Mouse (Mus musculus): Measurements from ENCODE around the gene Sppl2b. TPM values are rescaled to one million over a fixed set of nuclear protein-coding genes. Genes with fewer than 3 reads are reported as not detected.
"Not testable (repeated sequence)": the region's sequence is repeated elsewhere in the genome, so short reads cannot be mapped to it uniquely, and the experiment has no call there.

Gene Sppl2b
- total RNA-seq, 2 experiments from 2014 or later: 24.0 to 28.1 TPM

DNA sequence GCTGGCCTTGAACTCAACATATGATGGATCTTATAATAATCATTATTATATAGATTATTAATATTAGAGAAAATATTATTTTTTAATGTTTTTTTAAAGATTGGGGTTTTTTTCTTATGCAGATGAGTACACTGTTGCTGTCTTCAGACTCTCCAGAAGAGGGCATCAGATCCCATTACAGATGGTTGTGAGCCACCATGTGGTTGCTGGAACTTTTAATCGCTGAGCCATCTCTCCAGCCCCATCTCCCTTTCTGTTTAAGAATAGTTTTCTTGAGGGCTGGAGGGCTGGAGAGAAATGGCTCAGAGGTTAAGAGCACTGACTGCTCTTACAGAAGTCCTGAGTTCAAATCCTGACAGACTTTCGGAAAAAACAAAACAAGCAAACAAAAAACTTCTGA is 33.1 kb upstream of the Sppl2b start:
- no peak for DNase-seq
- intact Hi-C loops (cut with DNase I; ENCODE audit: low total_unique reads): loop anchor here (2.0 kb wide), 1 partner anchor 55 kb away; no protein-coding TSS in a partner anchor

DNA sequence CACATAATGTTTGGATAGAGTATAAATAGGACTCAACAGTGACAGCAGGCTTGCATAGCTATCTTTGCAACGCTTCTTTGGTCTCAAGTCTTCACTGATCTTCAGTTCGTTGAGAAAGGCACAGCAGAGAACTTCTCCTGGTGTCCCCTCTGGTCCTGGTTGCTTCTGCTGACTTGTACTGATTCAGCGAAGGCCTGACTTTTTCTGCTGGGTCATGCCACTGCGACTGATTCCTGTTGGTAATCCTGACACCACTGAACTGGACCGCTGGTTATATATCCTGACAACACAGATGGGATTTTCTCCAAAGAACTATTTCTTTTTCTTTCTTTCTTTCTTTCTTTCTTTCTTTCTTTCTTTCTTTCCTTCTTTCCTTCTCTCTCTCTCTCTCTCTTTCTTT is 32.5 kb upstream of the Sppl2b start:
- DNase-seq: no peak
- intact Hi-C loops (cut with DNase I; ENCODE audit: low total_unique reads): loop anchor here (2.0 kb wide), 1 partner anchor 54 kb away; no protein-coding TSS in a partner anchor

DNA sequence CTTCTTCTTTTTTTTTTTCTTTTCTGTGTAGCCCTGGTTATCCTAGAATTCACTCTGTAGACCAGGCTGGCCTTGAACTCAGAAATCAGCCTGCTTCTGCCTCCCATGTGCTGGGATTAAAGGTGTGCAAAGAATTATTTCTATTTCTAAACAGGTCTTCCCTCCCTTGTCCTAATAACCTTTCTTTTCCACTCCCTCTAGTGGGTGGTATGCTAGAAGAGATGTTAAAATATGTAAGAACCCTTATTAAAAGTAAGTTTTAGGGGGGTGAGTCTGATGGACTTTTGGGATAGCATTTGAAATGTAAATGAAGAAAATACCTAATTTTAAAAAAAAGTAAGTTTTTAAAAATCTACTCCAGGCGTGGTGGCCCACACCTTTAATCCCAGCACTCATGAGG is 31.8 kb upstream of the Sppl2b start:
- DNase-seq: no peak
- intact Hi-C loops (cut with DNase I; ENCODE audit: low total_unique reads): loop anchor here (2.0 kb wide), 1 partner anchor 53 kb away; no protein-coding TSS in a partner anchor

DNA sequence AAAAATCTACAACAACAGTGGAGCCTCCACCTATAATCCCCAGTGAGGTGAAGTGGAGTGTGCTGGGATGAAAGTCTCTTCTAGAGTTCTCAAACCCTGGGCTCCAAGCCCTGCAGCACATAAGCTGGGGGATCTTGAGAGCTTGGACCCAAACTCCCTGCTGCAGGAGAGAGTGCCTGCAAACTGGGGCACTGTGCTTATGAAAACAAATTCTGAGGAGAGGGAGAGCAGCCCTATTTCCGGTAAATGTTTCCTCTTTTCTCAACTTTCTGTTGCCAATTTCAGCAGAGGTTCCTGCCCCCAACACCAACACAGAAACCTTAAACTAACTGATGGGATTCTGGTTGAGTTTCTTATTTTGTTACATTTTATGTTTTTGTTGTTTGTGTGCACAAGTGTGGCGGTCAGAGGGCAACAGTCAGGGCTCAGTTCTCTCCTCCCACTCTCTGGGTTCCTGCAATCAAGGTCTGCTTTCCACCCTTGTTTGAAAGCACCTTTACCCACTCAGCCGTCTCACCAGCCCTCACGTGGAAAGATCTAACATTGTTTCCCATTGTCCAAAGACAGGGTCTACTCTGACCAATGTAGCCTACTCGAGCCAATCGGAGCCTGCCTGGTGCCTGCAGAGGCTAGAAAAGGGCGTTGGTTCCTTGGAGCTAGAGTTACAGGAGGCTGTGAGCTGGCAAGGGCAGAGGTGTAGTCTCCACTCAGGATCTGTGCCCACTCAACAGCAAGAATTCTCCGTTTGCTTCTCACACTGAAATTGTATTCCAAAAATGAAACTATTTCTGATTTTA is 31.0 kb upstream of the Sppl2b start:
- no peak for DNase-seq
- intact Hi-C loops (cut with DNase I; ENCODE audit: low total_unique reads): loop anchor here (2.0 kb wide), 1 partner anchor 53 kb away; no protein-coding TSS in a partner anchor

DNA sequence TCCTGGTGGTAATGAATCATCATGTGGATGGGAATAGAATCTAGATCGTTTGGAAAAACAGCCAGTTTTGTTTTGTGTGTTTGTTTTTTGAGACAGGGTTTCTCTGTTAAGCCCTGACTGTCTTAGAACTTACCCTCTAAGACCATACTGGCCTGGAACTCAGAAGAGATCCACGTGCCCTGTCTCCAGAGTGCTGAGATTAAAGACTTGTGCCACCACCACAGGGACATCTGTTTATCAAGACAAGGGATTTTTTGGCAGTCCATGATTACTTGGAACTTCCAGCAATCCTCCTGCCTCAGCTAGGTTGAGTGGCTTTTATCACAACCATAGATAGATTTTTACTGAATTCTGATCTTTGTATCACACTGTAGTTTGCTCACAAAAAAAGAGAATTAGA is 30.2 kb upstream of the Sppl2b start:
- DNase-seq: no peak
- intact Hi-C loops (cut with DNase I; ENCODE audit: low total_unique reads): loop anchor here (5.0 kb wide), 1 partner anchor 37 kb away; no protein-coding TSS in a partner anchor

DNA sequence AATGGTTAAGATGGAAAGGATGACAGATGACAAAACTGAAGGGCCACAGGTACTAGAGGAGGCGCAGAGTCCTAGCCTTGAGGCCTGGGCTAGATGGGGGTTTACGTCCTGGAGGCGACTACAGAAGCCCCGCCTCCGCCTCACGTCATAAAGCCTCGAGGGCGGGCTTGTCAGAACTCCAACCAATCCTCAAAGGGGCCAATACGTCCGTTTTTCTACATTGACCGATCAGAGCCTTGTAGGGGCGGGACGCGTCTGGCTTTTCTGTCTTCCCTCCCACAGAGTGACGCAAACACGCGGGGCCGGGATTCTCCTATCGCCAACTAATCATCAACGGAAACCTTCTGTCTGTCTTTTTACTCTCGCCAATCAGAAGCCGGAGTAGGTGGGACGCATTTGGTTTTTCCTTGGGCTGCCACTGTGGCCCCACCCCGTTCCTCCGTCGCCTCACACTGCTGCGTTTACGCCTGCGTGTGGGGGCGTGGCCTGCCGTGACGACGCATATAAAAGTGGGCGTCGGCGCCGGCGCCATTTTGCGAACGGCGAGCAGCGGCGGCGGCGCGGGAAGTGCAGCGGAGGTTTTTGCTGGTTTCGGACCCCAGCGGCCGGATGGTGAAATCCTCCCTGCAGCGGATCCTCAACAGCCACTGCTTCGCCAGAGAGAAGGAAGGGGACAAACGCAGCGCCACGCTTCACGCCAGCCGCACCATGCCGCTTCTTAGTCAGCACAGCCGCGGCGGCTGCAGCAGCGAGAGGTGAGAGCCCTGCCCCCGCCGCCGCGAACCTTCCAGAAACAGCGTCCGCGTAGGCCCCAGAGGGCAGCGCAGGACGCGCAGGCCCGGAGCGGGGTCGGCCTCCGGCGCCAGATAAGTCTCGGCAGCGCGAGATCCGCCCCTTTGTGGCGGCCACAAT is 28.7 kb upstream of the Sppl2b start, which contains the start of gene Oaz1:
Oaz1 (plus strand) TSS at position 506 of the 912 bp plus-strand sequence.
- intact Hi-C loops (cut with DNase I; ENCODE audit: low total_unique reads): loop anchor here (5.0 kb wide), 1 partner anchor 36 kb away; no protein-coding TSS in a partner anchor
- DNase-seq: peak; percentile 98

DNA sequence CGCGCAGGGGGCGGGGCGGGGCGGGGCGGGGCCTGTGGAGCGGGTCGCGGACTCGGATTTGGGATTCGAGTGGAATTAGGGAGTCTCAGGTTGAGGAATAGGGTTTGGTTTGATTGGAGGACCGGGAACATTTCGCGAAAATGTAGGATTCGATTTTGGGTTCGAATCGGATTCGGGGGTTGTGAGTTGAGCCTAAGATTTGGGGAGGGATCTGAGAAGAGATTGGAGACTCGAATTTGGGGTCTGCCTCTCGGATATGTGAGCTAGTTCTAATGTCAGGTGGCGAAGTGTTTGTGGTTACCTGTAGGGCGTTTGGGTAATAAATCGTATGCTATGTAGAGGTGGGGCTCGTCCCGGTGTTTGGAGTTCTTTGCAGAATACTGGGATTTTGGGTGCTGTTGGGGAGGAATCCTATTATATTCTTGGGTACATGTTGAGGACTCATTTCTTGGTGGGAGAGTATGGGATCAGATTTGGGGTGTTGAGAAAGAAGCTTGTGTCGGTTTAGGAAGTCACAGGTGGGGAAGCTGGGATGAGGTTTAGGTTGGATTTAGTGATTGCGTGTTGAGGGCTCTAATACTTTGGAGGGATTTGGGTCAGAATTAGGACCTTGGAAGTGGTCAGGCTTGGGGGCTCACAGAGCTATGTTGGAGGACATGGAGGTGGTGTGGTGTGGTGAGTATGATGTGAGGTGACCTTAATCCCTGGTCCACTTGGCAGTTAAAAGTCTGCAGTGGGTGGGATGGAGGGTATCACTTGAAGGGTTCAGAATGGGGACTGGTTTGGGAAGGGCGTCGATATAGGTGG is 27.8 kb upstream of the Sppl2b start:
- intact Hi-C loops (cut with DNase I; ENCODE audit: low total_unique reads): loop anchor here (5.0 kb wide), 1 partner anchor 35 kb away; no protein-coding TSS in a partner anchor
- DNase-seq: no peak

DNA sequence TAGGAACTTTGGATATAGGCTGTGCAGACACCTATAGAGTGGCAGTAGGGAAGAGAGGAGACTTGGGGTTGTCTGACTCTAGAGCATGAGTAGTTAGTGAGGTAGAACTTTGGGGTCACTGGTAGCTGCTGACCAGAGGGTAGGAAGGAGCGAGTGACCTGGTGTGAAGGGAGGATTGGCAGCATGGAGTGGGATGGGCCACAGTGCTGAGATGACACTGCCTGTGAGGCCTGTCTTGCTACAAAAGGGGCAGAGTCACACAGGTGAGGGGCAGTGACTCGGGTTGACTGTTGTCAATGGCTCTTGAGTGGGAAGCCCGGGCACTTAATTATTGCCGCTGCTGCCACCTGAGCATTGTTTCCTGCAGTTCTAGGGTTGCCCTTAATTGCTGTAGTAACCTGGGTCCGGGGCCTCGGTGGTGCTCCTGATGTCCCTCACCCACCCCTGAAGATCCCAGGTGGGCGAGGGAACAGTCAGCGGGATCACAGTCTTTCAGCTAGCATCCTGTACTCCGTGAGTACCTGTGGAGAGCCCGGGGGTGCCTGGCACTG is 27.1 kb upstream of the Sppl2b start:
- intact Hi-C loops (cut with DNase I; ENCODE audit: low total_unique reads): loop anchor here (5.0 kb wide), 1 partner anchor 34 kb away; no protein-coding TSS in a partner anchor
- DNase-seq: no peak

DNA sequence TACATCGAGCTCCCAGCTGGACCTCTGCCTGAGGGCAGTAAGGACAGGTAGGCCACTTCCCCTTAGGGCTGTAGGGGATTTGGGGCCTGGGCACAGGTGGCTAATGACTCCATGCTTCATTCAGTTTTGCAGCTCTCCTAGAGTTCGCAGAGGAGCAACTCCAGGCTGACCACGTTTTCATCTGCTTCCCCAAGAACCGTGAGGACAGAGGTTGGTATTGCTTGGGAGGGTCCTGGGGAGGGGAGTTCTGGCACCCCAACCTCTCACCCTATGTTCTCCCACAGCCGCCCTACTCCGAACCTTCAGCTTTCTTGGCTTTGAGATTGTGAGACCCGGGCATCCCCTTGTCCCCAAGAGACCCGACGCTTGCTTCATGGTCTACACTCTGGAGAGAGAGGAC is 26.5 kb upstream of the Sppl2b start:
- intact Hi-C loops (cut with DNase I; ENCODE audit: low total_unique reads): loop anchor here (5.0 kb wide), 1 partner anchor 34 kb away; no protein-coding TSS in a partner anchor
- not testable (repeated sequence) for DNase-seq

DNA sequence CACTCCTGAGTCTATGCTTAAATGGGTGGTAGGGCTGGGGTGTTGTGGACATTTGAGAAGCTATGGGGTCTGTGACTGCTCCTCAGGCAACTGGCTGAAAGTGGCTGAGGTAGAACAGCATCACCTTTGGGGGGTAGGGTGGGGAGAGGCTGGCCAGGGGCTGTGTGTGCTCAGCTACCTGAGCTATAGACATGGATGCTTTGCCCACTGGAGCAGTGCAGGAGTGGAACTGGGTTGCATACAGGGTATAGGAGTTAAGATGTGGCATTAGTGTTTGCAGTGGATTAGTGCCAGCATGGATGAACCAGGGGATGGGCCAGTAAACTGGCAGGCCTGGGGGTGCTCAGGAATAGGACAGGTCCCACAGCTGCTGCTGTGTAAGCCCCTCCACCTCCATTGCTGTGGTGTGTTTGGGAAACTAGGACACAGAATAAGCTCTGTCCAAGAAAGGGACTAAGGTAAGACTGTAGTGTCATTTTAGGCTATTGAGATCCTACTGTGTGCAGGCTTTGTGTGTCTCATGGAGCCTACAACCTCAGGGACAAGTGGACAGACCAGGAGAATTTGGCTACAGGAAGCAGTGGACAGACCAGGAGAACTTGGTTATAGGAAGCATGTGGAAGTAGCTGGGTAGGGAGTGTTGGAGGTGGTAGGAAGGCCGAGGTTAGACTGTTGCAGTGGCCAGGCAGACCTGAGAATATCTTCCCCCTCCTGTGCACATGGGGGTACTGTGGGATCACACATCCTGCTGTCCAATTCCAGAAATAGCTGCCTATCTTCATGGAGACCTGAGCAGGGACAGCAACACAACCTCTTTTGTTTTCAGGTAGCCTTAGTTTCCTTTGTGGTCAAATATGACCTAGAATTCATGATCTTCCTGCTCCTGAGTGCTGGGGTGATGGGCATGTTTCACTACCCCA is 25.5 kb upstream of the Sppl2b start:
- DNase-seq: no peak
- intact Hi-C loops (cut with DNase I; ENCODE audit: low total_unique reads): loop anchor here (5.0 kb wide), 1 partner anchor 33 kb away; no protein-coding TSS in a partner anchor

DNA sequence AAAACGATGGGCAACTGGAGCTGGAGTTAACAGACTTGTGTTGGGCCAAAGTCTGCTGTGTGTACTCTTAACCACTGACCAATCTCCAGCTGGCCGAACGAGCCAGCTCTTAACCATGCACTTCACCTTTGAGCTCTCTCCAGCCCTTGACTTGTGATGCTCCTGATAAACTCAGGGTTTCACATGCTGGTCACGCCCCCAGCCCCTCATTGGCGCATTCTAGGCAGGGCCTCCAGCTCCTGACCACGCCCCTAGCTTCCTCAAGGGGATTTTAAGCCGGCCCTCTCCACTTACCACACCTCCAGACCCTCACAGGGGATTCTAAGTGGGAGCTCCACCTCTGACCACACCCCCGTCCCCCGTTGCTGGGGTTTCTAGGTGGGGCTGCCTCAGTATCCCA is 23.9 kb upstream of the Sppl2b start:
- peak; percentile 70 for DNase-seq
- intact Hi-C loops (cut with DNase I; ENCODE audit: low total_unique reads): no loop called here

DNA sequence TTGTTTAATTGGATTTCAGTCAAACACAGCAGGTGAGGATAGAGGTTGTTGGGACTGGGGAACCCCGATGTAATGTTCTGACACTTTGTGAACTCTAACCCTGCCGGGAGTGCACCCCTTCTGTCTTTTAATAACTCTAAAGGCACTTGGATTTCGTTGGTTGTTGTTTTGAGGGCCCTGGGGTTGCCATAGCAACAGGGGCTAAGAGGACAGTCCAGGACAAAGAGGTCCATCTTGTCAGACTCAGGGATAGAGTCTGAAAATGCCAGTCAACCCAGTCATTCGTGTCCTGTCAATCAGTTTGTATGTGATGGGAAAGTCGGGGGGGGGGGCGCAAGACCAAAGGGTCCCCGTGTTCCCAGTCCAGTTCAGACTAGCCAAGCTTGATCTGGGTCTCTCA is 22.3 kb upstream of the Sppl2b start:
- DNase-seq: no peak
- intact Hi-C loops (cut with DNase I; ENCODE audit: low total_unique reads): no loop called here

DNA sequence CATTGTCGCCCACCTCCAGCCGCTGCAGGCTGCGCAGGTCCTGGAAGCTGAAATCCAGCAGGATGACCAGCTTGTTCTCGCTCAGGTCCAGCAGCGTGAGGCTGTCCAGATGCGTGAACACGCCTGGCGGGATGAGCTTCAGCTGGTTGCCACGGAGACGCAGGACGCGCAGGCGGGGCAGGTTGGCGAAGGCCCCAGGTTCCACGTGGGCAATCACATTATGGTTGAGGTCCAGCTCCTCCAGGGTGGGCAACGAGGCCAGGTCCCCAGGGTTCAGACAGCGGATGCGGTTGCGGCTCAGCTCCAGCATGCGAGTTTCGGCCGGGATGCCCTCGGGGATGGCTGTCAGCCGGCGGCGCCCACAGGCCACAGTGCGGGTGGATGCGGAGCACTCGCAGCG is 19.5 kb upstream of the Sppl2b start:
- intact Hi-C loops (cut with DNase I; ENCODE audit: low total_unique reads): no loop called here
- no peak for DNase-seq

DNA sequence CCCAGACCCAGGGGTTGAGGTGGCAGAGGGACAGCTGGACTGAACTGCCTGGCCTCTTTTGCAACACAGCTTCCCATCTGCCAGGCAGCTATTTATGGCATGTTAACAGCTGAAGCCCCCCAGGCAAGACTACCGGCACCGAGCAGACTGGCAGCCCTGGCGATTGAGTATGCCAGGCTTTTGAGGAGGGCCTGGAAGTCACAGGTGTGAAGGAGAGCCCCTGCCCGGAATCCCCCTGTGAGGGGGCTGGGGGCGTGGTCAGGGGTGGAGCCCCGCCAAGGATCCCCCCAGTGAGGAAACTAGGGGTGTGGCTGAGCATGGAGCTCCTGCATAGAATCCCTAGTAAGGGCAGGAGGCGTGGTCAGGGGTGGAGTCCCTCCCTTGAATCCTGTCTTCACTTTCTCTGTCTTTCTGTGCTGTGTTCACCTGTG is 18.1 kb upstream of the Sppl2b start:
- peak; percentile 57 for DNase-seq
- intact Hi-C loops (cut with DNase I; ENCODE audit: low total_unique reads): no loop called here

DNA sequence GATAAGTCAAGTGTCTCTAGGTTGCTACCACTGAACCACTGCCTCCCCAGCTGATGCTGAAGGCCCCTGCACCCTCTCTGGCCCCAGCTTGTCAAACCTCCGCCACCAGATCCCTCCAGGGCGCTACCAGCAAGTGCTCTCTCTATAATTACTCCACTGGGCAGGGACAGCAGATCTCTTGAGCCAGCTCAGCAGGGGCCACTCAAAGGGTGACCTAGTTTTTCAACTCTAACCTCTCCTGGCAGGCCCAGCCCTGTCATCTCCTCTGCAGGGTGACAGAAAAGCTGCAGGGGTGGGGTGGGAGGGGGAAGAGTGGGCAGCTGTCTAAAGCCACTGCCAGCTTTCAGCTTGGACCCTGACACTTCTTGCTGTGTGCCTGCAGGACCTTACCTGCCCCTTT is 17.2 kb upstream of the Sppl2b start:
- intact Hi-C loops (cut with DNase I; ENCODE audit: low total_unique reads): no loop called here
- peak; percentile 62 for DNase-seq

DNA sequence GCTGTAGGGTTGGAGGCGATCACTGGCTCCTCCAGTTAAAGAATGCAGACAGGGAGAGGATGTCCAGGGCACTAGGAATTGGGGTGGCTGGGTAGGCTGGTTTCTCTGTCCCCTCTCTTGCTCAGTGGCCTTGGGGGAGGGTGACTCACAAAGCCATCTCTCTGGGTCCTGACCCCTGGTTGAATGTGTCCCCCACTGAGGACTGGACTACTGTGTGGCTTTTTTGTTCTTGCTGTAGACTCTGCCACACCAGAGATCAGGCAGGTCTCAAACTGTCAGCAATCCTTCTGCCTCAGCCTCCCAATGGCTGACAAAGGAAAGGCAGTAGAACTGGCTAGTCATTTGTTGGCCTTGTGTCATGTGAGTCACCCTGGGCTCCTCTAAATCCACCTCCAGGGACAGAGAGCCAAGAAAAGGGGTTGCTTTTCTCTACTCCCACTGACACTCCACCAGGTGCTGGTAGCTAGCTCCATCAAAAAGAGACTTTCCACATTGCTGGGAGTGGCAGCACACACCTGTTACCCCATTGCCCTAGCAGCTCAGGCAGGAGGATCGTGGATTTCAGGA is 16.6 kb upstream of the Sppl2b start:
- intact Hi-C loops (cut with DNase I; ENCODE audit: low total_unique reads): no loop called here
- DNase-seq: no peak

DNA sequence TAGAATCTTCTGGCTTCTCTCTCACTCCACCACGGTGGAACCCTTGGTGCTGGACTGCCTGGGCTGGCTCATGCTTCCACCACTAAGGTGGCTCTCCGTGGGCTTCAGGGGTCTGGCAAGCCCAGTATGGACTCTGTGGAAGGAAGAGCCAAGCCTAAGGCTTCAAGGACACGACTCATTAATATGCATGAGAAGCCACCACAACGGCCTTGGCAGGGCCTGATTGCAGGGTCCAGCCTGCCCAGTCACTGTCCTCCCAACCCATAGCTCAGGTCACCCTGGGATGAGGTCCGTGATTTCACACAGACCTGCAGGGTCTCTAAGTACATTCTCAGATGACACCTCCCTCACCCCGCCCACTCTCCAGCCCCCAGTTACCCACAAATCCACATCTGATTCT is 15.2 kb upstream of the Sppl2b start:
- intact Hi-C loops (cut with DNase I; ENCODE audit: low total_unique reads): no loop called here
- DNase-seq: no peak
